Mouse (Mus musculus) megakaryocyte progenitor cell, adult 5-6 weeks (primary cell): ENCODE results near the gene Coro2a. TPM values are rescaled to one million over a fixed set of nuclear protein-coding genes. Genes with fewer than 3 reads are reported as not detected.
"Not testable (repeated sequence)": the region's sequence is repeated elsewhere in the genome, so short reads cannot be mapped to it uniquely, and the experiment has no call there.

Experiments used
- ATAC-seq: replicated peaks from 2 replicates; pipeline ENCODE4 v1.8.0; 2016; ENCODE audit warnings: mild to moderate bottlenecking, moderate TSS enrichment, inconsistent platforms; ENCODE audit not compliant: poor library complexity
- total RNA-seq, 2 experiments: library from RNA; stranded (forward) in 1 of 2; stranded (reverse) in 1 of 2; fragments of 157-497, 149-512 nt in 1 of 2; fragments of 200-1000 nt in 1 of 2; gene quantifications; 2 replicates each; pipeline versions ENCODE4 v1.2.3 to v1.2.4; 2015 to 2017

Coro2a gene
- 42.3 and 51.4 TPM in 2 replicates for total RNA-seq (2015)
- 24.4 and 25.7 TPM in 2 replicates for total RNA-seq (2017)

GRCm38 (mm10) chr4:46601844-46602423, at the start of gene Coro2a:
TSS of gene Coro2a (minus strand) at chr4:46602202.
- ATAC-seq: peak; percentile 86

- peak; percentile 98 for ATAC-seq
Observed at GRCm38 (mm10) chr4:46650086-46650753, 48.2 kb upstream of the Coro2a start, which contains the start of gene Tbc1d2. TSS of gene Tbc1d2 (minus strand) at chr4:46650209.

- ATAC-seq: no peak
Observed at GRCm38 (mm10) chr4:46649161-46649560, 47.2 kb upstream of the Coro2a start.

DNA sequence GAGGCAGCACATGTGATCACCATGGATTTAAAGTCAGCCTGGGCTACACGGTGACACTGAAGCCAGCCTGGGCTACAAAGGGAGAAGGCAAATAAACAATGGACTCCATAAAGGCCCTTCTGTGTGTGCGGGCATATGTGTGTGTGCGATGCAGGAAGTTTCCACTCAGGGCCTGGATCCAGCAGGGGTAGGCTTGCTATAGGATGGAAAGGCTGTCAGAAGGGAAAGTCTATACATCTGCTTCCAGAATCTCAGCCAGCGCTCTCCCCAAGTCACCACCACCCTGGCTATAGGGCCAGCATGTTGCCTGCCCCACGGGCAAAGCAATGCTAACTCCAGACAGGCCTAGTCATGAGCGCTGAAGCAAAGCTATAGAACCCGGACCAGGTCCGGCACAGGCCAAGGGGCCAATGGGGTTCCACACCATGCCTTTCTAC, 41.7 kb upstream of the Coro2a start:
- no peak for ATAC-seq

GRCm38 (mm10) chr4:46642924-46643675, 41.1 kb upstream of the Coro2a start:
- ATAC-seq: peak; percentile 99

DNA sequence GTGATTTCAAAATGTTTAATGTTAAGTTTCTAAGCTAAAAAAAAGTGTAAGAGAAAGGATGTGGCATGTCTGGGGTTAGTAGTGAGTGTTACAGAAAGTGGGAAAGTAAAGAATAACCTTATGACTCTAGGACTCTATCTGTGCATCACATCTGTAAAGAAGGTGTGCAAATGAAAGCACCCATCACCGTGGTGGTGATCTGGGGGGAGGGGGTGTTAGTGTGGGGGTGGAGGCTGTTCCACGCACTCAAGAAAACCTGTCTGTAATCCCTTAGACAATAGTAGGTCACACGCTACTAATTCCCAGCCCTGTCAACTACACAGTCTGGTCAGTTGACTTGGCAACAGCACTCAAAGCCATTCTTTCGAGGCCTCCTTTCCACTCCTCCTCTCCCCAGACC, 39.3 kb upstream of the Coro2a start:
- ATAC-seq: no peak

GRCm38 (mm10) chr4:46639866-46640265, 37.9 kb upstream of the Coro2a start:
- ATAC-seq: no peak

GRCm38 (mm10) chr4:46637250-46637649, 35.2 kb upstream of the Coro2a start:
- ATAC-seq: not testable (repeated sequence)

DNA sequence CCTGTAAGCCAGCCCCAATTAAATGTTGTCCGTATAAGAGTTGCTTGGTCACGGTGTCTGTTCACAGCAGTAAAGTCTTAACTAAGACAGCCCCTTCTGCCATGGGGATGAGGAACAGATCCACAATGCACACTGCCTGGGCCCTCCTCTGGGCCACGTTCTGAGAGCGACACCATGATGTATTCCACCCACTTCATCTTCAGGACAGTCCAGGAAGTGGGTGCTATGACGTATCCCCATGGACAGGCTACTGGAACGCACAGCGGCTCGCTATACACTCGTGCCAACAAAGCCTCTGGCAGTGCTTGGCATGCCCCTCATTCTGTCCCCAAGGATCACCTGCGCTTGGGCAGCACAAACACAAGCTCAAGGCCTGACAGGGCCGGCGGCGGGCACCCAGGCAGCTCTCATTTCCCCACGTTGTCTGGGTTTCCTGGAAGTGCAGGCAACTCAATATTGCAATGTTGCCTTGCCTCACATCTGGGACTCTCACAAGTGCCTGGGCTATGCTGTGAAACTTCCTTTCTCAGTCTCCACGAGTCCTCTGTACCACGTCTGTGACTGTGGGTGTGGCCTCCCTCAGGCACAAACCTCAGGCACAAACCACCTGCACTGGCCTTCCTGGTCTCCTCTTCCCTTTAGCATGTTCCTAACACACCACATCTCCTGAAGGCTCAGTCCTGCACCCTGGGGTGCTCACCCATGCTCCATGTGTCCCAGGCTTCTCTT, 33.9 kb upstream of the Coro2a start:
- ATAC-seq: peak; percentile 80

DNA sequence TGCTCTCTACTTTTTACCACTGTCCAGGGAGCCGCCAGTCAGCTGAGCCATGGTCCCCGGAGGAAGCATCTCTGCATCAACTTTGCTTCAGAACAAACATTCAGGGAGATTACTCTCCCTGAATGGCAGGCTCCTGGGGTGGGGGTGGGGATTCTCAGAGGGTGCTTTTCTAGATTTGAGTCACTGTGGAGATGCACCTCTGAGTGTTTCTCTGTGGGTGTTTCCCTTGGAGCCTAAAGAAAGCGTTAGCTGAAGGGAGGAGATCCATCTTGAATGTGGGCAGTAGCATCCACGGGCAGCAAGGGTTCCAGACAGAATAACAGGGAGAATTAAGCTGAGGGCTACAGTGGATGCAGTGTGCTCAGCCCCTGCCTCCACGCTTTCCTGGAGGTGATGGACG, 32.9 kb upstream of the Coro2a start:
- no peak for ATAC-seq

DNA sequence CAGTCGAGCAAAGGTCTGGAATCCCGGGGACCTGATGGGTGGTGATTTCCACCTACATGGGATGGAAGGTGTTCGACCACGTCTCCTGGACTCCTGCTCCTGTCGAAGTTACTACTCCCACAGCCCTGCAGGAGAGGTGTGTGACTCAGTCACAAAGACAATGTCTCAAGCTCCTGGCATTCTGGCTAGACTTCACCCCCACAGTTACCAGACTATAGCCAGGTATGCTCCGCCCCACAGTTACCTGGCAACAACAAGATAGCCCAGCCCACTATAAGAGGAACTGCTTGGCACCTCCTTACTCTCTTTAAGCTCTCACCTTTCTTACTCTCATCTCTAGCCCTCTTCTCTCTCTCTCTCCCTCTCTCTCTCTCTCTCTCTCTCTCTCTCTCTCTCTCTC, 31.6 kb upstream of the Coro2a start:
- ATAC-seq: not testable (repeated sequence)

GRCm38 (mm10) chr4:46632465-46632864, 30.5 kb upstream of the Coro2a start:
- peak; percentile 56 for ATAC-seq

GRCm38 (mm10) chr4:46630390-46630789, 28.4 kb upstream of the Coro2a start:
- ATAC-seq: peak; percentile 87

GRCm38 (mm10) chr4:46628873-46629272, 26.9 kb upstream of the Coro2a start:
- no peak for ATAC-seq

- no peak for ATAC-seq
Observed at GRCm38 (mm10) chr4:46628081-46628480, 26.1 kb upstream of the Coro2a start.

DNA sequence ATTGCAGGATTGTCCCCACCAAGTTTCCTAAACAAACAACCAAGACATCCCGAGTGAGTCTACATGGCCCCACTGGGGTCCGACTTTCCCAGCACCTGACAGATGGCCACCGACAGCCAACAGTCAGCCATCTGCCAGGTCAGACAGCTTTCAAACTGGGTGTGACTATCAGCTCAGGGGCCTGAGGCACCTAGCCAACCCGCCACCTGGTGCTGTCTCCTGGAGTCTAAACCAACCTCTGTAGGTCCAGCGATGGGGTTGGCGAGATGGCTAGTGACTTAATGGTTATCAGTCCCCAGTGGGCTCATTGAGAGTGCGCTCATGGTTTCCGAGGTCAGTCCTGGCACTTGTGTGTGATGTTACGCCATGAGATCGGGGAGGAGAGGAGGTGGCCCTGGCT, 23.1 kb upstream of the Coro2a start:
- no peak for ATAC-seq

DNA sequence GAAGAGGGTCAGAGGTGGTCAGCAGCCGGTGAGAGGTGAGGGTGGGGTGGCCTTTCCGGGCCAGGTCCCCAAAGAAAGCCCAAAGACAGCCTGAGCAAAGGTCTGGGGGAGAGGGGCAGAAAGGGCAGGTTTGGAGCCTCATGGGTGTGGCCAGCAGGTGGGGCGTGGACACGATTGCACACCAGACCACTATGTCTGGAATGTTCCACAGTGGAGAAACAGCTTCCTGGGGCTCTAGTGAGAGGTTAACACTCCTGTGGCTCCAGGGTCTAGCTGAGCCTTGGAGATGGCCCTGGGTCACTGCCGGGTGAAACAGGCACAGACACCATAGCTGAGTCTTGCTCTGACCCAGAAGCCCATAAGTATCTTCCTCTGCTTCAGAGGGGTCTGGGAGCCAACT, 21.0 kb upstream of the Coro2a start:
- ATAC-seq: no peak

GRCm38 (mm10) chr4:46620946-46621345, 18.9 kb upstream of the Coro2a start:
- no peak for ATAC-seq

- 0 out of 2 replicates have a peak, but pooled peaks have one; percentile 19 for ATAC-seq
Observed at GRCm38 (mm10) chr4:46620330-46620729, 18.3 kb upstream of the Coro2a start.

DNA sequence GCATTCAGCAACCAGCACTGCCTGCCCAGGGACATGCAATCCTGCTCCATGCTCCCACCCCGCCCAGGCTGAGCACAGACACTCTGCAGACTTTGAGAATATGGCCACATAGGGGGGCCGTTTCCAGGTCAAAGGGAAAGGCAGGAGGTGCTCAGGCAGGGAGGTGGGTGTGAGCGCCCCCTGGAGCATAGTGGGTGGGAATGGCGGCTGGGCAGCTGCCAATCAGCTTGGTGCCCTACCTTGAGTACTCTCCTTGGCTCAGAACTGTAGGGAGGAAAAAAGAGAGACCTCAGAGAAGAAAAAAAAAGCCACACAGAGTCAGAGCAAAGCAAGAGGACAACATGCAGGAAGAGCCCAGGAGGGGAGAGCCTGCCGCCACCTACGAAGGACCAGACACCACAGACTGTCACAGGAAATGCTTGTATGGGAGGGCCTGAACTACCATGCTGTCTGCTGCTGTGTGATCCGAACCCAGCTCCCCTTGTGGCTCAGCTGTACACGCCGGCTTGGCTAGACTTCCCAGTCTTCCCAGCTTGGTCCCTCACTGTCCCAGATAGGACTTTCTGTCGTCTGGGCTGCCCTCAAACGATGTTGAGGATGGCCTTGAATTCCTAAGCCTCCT, 16.3 kb upstream of the Coro2a start:
- ATAC-seq: peak; percentile 28; the same call in 1 of the 2 replicates

DNA sequence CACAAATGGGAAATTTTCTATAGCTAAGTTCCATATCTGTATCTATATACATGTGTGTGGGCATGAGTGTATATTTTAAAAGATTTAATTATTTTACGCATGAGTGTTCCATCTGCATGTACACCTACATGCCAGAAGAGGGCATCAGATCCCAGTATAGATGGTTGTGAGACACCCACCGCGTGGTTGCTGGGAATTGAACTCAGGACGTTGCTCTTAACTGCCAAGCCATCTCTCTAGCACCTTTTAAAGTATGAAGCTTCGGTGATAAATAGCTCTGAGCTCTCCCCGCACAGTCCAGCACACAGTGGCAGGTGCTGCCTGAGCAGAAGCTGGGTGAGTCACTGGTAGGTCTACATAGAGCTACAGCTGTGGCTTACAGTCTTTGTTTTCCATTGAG, 15.4 kb upstream of the Coro2a start:
- no peak for ATAC-seq
